ENCODE assay signal across 9 mouse cellular contexts in genomic region chr1:191641438-191641837, GRCm38 (mm10).
DNase-seq lines count a peak whose midpoint lies in the region; ATAC-seq and TF ChIP-seq lines count a peak whose summit lies in the region.
"Had no signal": no experiment of that assay in that cellular context is flagged by ENCODE, and none has a peak within 500 bp of the region (broad histone marks: within the 10 kb centered on the region; RNA-seq: fewer than 3 reads in every experiment).

No protein-coding gene starts in this region.

- TF ChIP-seq CTCF in cerebellum, adult 2 months (IDR thresholded peaks at IDR 0.05; ENCODE audit: borderline replicate concordance, insufficient read depth, low read depth, low read length), result no peak

- H3K27ac ChIP-seq in hindbrain, embryonic 10.5 days, result peak overlapping the region; percentile 46; the same call in 1 of the 2 replicates
- no peak overlapping the region for H3K27ac ChIP-seq in hindbrain, embryonic 16.5 days (ENCODE audit: low read depth, low read length)
- peak overlapping the region; percentile 31 to 41; a peak in 1 of 4 replicates for H3K27ac ChIP-seq in heart, embryonic 14.5 days (replicated peaks in 1 of 2; ENCODE audit: control insufficient read depth in 1 of 2, insufficient read depth in 1 of 2, low read depth in 2 of 2, low read length in 2 of 2)
- H3K27ac ChIP-seq in cerebellum, adult 2 months (ENCODE audit: insufficient read depth, low read length), result no peak overlapping the region
- H3K27ac ChIP-seq: hindbrain, embryonic 14.5 days had no signal

- no peak overlapping the region for H3K9ac ChIP-seq in hindbrain, embryonic 16.5 days (ENCODE audit: low read depth, low read length)
- H3K9ac ChIP-seq in heart, embryonic 14.5 days (ENCODE audit: low read length), result no peak overlapping the region
- H3K9ac ChIP-seq: hindbrain, embryonic 14.5 days had no signal

- H3K9me3 ChIP-seq in hindbrain, embryonic 10.5 days, result no peaks in the 10 kb centered on the region
- no peaks in the 10 kb centered on the region for H3K9me3 ChIP-seq in hindbrain, embryonic 16.5 days (ENCODE audit: control insufficient read depth, low read length)
- H3K9me3 ChIP-seq in heart, embryonic 14.5 days (ENCODE audit: control insufficient read depth, low read length), result no peaks in the 10 kb centered on the region

- peaks cover 69% of the 10 kb centered on the region for H3K27me3 ChIP-seq in hindbrain, embryonic 10.5 days (ENCODE audit: insufficient read depth, poor library complexity, severe bottlenecking)
- H3K27me3 ChIP-seq in hindbrain, embryonic 16.5 days (replicated peaks; ENCODE audit: control insufficient read depth, insufficient read depth, low read length), result 0 out of 2 replicates have a peak, but pooled peaks cover 2% of the 10 kb centered on the region
- no peaks in the 10 kb centered on the region for H3K27me3 ChIP-seq in heart, embryonic 14.5 days (ENCODE audit: control insufficient read depth, insufficient read depth, low read length)
- no peaks in the 10 kb centered on the region for H3K27me3 ChIP-seq in cerebellum, adult 2 months (ENCODE audit: control insufficient read depth, insufficient read depth, low read length)

- peak; percentile 60 for DNase-seq in hindbrain, embryonic 10.5 days (ENCODE audit: low spot score)
- peak; percentile 44 to 59 for DNase-seq in kidney, postnatal 4 days
- DNase-seq in lung, postnatal 25 days (ENCODE audit: low spot score), result peak; percentile 54
- no peak for DNase-seq in cerebellum, adult 2 months

- TF ChIP-seq POLR2A in cerebellum, adult 2 months (IDR thresholded peaks at IDR 0.05; ENCODE audit: borderline replicate concordance, insufficient read depth, low read length), result no peak

- H3K4me1 ChIP-seq in hindbrain, embryonic 10.5 days (replicated peaks), result peaks cover 32% of the 10 kb centered on the region
- no peaks in the 10 kb centered on the region for H3K4me1 ChIP-seq in hindbrain, embryonic 16.5 days (ENCODE audit: control insufficient read depth, insufficient read depth, low read depth, low read length)
- peaks cover 18 to 32% of the 10 kb centered on the region in 2 experiments for H3K4me1 ChIP-seq in heart, embryonic 14.5 days (ENCODE audit: control insufficient read depth in 2 of 2, insufficient read depth in 2 of 2, low read length in 2 of 2)
- H3K4me1 ChIP-seq in cerebellum, adult 2 months (ENCODE audit: control insufficient read depth, insufficient read depth, low read length), result no peaks in the 10 kb centered on the region

- no peak for ATAC-seq in hindbrain, embryonic 16.5 days
- ATAC-seq in heart, embryonic 14.5 days (ENCODE audit: insufficient number of reproducible peaks, insufficient read depth, low FRiP score, low read depth), result no peak
- no peak for ATAC-seq in frontal cortex, adult (ENCODE audit: low TSS enrichment)
- ATAC-seq in megakaryocyte-erythroid progenitor cell, adult 5-6 weeks (replicated peaks; ENCODE audit: low FRiP score, low TSS enrichment, poor library complexity, severe bottlenecking), result no peak

- no peak overlapping the region for H3K4me3 ChIP-seq in hindbrain, embryonic 10.5 days
- no peak overlapping the region for H3K4me3 ChIP-seq in hindbrain, embryonic 16.5 days (ENCODE audit: low read length)
- no peak overlapping the region for H3K4me3 ChIP-seq in heart, embryonic 14.5 days (ENCODE audit: control insufficient read depth in 1 of 2, insufficient read depth in 1 of 2, low read depth in 1 of 2, low read length in 2 of 2)
- H3K4me3 ChIP-seq in cerebellum, adult 2 months (replicated peaks; ENCODE audit: insufficient read depth, low read depth, low read length), result no peak overlapping the region

- no peak overlapping the region for H3K4me2 ChIP-seq in hindbrain, embryonic 16.5 days (ENCODE audit: low read length)
- H3K4me2 ChIP-seq in heart, embryonic 14.5 days (ENCODE audit: low read length), result no peak overlapping the region
- H3K4me2 ChIP-seq: hindbrain, embryonic 14.5 days had no signal

- 0% methylated on average over 2 of the region's 2 CpGs for WGBS in hindbrain, embryonic 10.5 days
- WGBS in hindbrain, embryonic 16.5 days, result 9% methylated on average over 2 of the region's 2 CpGs
- WGBS in heart, embryonic 14.5 days, result 21% methylated on average over 2 of the region's 2 CpGs
- WGBS in cerebellum, adult 2 months, result 44% methylated on average over 2 of the region's 2 CpGs

- no peaks in the 10 kb centered on the region for H3K36me3 ChIP-seq in hindbrain, embryonic 10.5 days
- H3K36me3 ChIP-seq in hindbrain, embryonic 16.5 days (ENCODE audit: control insufficient read depth, insufficient read depth, low read length), result no peaks in the 10 kb centered on the region
- no peaks in the 10 kb centered on the region for H3K36me3 ChIP-seq in heart, embryonic 14.5 days (ENCODE audit: control insufficient read depth, insufficient read depth, low read length)

Comparison
In these comparisons a context has a peak if more than half of its experiments do, and no peak if none do; other contexts are left out.
1. H3K27ac ChIP-seq: peak in hindbrain, embryonic 10.5 days (single experiment) and heart, embryonic 14.5 days (2 of 2); none in hindbrain, embryonic 16.5 days (single experiment) and cerebellum, adult 2 months (single experiment).
2. DNase-seq: peak in hindbrain, embryonic 10.5 days (single experiment), kidney, postnatal 4 days (2 of 2) and lung, postnatal 25 days (single experiment); none in cerebellum, adult 2 months (0 of 2).